Mouse (Mus musculus): ENCODE data around the gene Stap2. TPM values are rescaled to one million over a fixed set of nuclear protein-coding genes. Genes with fewer than 3 reads are reported as not detected.

The Stap2 gene
- total RNA-seq, 2 experiments from 2014 or later: 2.5 to 3.1 TPM

GRCm38 (mm10) chr17:56034040-56034725 lies 28.8 kb upstream of the Stap2 start:
- TF ChIP-seq CTCF (IDR thresholded peaks at IDR 0.05): no peak
- DNase-seq (ENCODE audit: extremely low spot score in 1 of 2, low spot score in 2 of 2): no peak
- intact Hi-C loops (cut with DNase I): no loop called here
- Histone ChIP-seq H3K4me3 (no peak overlapping the region), H3K27ac (no peak overlapping the region)

GRCm38 (mm10) chr17:56032831-56033230 lies 27.4 kb upstream of the Stap2 start:
- no peak for DNase-seq (ENCODE audit: extremely low spot score in 1 of 2, low spot score in 2 of 2)
- Histone ChIP-seq H3K27ac (no peak overlapping the region), H3K4me3 (no peak overlapping the region)
- intact Hi-C loops (cut with DNase I): no loop called here
- TF ChIP-seq CTCF (IDR thresholded peaks at IDR 0.05): no peak

- intact Hi-C loops (cut with DNase I): no loop called here
- H3K4me3 ChIP-seq: no peak overlapping the region
- H3K27ac ChIP-seq: no peak overlapping the region
- no peak for DNase-seq (ENCODE audit: extremely low spot score in 1 of 2, low spot score in 2 of 2)
- no peak for TF ChIP-seq CTCF (IDR thresholded peaks at IDR 0.05)
These were observed 26.8 kb upstream of the Stap2 start for GRCm38 (mm10) chr17:56032127-56032733.

- intact Hi-C loops (cut with DNase I): no loop called here
- Histone ChIP-seq H3K4me3 (no peak overlapping the region), H3K27ac (no peak overlapping the region; the same call in 1 of the 2 replicates)
- no peak for DNase-seq (ENCODE audit: extremely low spot score in 1 of 2, low spot score in 2 of 2)
- no peak for TF ChIP-seq CTCF (IDR thresholded peaks at IDR 0.05)
These were observed 26.0 kb upstream of the Stap2 start for GRCm38 (mm10) chr17:56031431-56031830.

- no peak overlapping the region for H3K4me3 ChIP-seq
- peak; percentile 22; the same call in 1 of the 2 replicates for TF ChIP-seq CTCF (IDR thresholded peaks at IDR 0.05)
- H3K27ac ChIP-seq: peak overlapping the region; percentile 47; the same call in 1 of the 2 replicates
- intact Hi-C loops (cut with DNase I): no loop called here
- DNase-seq (ENCODE audit: extremely low spot score in 1 of 2, low spot score in 2 of 2): no peak
These were observed 25.5 kb upstream of the Stap2 start for GRCm38 (mm10) chr17:56030919-56031318.

GRCm38 (mm10) chr17:56030238-56030870 lies 25.0 kb upstream of the Stap2 start:
- no peak for DNase-seq (ENCODE audit: extremely low spot score in 1 of 2, low spot score in 2 of 2)
- intact Hi-C loops (cut with DNase I): no loop called here
- Histone ChIP-seq H3K27ac (peak overlapping the region; percentile 47; the same call in 1 of the 2 replicates), H3K4me3 (no peak overlapping the region)
- no peak for TF ChIP-seq CTCF (IDR thresholded peaks at IDR 0.05)

- TF ChIP-seq CTCF (IDR thresholded peaks at IDR 0.05): no peak
- Histone ChIP-seq H3K4me3 (no peak overlapping the region), H3K27ac (peak overlapping the region; percentile 22; the same call in 1 of the 2 replicates)
- intact Hi-C loops (cut with DNase I): no loop called here
- DNase-seq (ENCODE audit: extremely low spot score in 1 of 2, low spot score in 2 of 2): no peak
These were observed 22.5 kb upstream of the Stap2 start for GRCm38 (mm10) chr17:56027801-56028441.

GRCm38 (mm10) chr17:56026881-56027280 lies 21.5 kb upstream of the Stap2 start:
- TF ChIP-seq CTCF (IDR thresholded peaks at IDR 0.05): no peak
- DNase-seq (ENCODE audit: extremely low spot score in 1 of 2, low spot score in 2 of 2): no peak
- Histone ChIP-seq H3K27ac (no peak overlapping the region), H3K4me3 (no peak overlapping the region)
- intact Hi-C loops (cut with DNase I): no loop called here

GRCm38 (mm10) chr17:56026303-56026702 lies 20.9 kb upstream of the Stap2 start:
- no peak for DNase-seq (ENCODE audit: extremely low spot score in 1 of 2, low spot score in 2 of 2)
- intact Hi-C loops (cut with DNase I): no loop called here
- Histone ChIP-seq H3K4me3 (no peak overlapping the region), H3K27ac (no peak overlapping the region)
- TF ChIP-seq CTCF (IDR thresholded peaks at IDR 0.05): no peak

- TF ChIP-seq CTCF (IDR thresholded peaks at IDR 0.05): no peak
- Histone ChIP-seq H3K27ac (peak overlapping the region; percentile 4; the same call in 1 of the 2 replicates), H3K4me3 (no peak overlapping the region)
- no peak for DNase-seq (ENCODE audit: extremely low spot score in 1 of 2, low spot score in 2 of 2)
- intact Hi-C loops (cut with DNase I): no loop called here
These were observed 19.5 kb upstream of the Stap2 start for GRCm38 (mm10) chr17:56024931-56025330.

GRCm38 (mm10) chr17:56024476-56024875 lies 19.1 kb upstream of the Stap2 start:
- TF ChIP-seq CTCF (IDR thresholded peaks at IDR 0.05): no peak
- DNase-seq (ENCODE audit: extremely low spot score in 1 of 2, low spot score in 2 of 2): no peak
- H3K27ac ChIP-seq: peak overlapping the region; percentile 4; the same call in 1 of the 2 replicates
- intact Hi-C loops (cut with DNase I): no loop called here
- no peak overlapping the region for H3K4me3 ChIP-seq

- intact Hi-C loops (cut with DNase I): no loop called here
- H3K27ac ChIP-seq: peak overlapping the region; percentile 77
- DNase-seq (ENCODE audit: extremely low spot score in 1 of 2, low spot score in 2 of 2): no peak
These were observed 18.0 kb upstream of the Stap2 start for GRCm38 (mm10) chr17:56023386-56023785.

More at GRCm38 (mm10) chr17:56023386-56023785, 18.0 kb upstream of the Stap2 start:
- no peak overlapping the region for H3K4me3 ChIP-seq
- TF ChIP-seq CTCF (IDR thresholded peaks at IDR 0.05): no peak
